Mouse (Mus musculus): Measurements from ENCODE around the gene Nuak1.
"Not testable (repeated sequence)": the region's sequence is repeated elsewhere in the genome, so short reads cannot be mapped to it uniquely, and the experiment has no call there.

The Nuak1 gene

DNA sequence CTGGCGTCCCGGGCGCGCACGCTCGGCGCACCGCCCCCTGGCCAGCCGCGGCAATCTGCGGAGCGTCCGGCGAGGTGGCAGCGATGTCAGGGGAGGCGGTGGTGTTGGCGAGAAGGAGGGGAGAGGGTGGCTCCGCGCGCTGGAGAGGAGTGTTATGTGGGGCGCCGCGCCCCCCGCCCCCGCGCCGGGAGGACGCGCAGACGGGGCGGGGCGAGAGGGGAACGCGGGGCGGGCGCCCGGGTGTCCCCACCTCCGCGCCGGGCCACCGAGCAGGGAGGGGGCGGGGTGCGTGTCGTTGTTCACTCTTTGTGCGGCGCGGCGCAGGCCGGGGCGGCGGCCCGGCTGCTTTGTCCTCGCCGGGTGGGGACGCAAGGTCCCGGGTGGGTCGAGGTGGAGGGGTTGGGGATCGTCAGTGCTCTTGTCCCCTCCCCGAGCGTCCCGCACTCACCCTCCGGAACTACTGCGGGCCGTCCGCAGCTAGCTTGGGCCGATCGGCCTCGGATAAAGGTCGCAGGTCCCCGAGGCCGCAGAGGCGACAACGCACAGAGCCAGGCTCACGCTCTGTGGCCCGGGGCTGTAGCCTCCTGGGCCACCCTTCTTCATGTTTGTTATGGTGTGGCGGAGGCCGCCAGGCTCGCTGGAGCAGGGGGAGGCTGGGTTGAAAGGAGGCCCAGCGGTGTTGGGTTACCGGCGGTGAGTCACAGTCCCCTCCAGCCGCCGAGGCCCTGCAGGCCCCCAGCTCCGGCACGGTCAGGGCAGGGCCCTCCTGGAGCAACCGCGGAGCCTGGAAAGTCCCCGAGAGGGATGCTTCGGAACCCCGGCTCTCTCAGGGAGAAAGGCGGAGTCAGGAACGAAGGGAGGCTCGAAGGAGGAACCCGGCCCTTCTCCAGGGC, at the start of gene Nuak1:
Gene Nuak1, minus strand, starts transcription at position 57 of the 893 bp plus-strand sequence.
- in situ Hi-C loops (cut with MboI, MseI) = loop anchor here (10.0 kb wide), 1 partner anchor 716 kb away; the partner anchor contains the start of gene 1500009L16Rik

DNA sequence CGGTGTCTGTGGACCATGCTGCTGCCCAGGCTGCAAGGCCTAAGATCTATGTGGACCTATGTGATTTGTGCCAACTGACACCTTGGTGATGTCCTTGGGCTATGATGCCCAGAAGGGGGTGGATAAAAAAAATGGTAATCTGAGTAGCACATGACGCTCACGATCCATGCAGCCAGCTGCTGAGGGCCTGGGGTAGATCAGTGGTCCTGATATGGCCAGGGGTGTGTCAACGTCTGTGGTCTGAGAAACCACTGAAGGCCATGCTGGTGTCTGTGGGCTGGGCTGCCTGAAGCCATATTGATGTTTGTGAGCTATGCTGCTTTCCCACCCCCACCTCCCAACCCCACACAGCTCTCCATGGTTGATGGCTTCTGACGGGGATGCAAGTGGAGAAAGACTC, 49.7 kb upstream of the Nuak1 start:
- in situ Hi-C loops (cut with MboI, MseI) = no loop called here

DNA sequence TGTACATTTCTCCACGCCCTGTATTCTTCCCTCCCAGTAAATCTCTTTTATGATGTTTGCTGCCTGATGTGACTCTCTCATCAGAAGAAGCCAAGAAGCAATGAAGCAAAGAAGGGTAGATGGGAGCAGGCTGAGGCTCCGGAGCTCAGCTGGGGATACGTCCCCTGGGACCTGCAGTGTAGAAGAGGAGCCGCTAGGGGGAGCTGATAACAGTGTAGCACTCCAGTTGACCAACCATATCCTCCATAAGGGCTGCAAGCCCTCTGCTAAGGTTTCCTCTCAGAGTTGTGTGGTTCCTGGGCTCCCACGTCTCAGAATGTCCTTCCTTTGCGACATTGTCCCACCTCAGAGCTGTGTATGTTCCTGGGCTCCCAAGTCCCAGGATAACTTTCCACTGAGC, 47.9 kb upstream of the Nuak1 start:
- in situ Hi-C loops (cut with MboI, MseI) = no loop called here

DNA sequence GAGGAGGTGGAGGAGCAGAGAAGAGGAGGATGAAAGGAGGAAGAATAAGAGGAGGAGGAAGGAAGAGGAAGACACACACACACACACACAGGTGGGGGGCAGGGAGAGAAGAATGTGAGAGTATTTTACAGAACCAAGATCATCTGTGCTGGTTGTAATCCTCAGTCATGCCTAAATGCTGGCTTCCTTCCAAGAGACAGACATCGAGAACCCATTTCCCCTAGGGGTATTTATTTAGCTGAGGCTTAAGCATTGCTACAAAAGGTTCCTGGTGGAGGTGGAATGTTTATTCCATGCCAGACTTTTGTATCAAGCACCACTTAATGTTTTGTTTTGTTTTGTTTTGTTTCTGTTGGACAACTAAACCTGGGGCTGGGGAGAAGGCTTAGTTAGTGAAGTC, 44.3 kb upstream of the Nuak1 start:
- in situ Hi-C loops (cut with MboI, MseI) = no loop called here

DNA sequence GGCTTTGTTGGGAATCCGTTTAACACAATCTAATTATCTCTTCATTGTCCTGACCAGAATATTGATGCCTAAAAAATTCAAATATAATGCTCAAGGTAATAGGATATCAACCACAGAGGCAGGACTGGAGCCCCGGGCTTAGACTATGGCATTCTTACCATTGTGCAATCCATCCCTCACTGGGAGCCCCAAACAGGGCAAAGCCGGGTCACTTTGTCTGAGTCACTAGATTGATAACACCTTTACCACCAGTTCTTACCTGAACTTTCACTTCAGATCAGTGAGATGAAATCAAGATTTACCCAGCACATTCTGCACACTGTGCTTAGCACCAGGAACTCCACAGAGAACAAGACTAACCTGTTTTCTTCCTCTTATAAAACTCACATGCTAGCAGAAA, 43.2 kb upstream of the Nuak1 start:
- in situ Hi-C loops (cut with MboI, MseI) = no loop called here

DNA sequence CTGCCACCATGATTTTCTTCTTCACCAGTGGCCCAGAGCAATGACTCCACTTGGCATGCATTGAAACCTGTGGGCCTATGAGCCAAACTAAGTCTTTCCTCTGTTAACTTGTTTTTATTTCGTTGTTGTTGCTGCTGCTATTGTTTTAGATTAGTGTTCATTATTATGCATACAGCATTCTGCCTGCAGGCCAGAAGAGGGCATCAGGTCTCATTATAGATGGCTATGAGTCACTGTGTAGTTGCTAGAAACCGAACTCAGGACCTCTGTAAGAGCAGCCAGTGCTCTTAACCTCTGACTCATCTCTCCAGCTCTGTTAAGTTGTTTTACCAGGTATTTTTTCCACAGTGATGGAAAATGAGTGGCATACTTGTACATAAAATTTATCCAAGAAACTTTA, 42.7 kb upstream of the Nuak1 start:
- in situ Hi-C loops (cut with MboI, MseI) = no loop called here

DNA sequence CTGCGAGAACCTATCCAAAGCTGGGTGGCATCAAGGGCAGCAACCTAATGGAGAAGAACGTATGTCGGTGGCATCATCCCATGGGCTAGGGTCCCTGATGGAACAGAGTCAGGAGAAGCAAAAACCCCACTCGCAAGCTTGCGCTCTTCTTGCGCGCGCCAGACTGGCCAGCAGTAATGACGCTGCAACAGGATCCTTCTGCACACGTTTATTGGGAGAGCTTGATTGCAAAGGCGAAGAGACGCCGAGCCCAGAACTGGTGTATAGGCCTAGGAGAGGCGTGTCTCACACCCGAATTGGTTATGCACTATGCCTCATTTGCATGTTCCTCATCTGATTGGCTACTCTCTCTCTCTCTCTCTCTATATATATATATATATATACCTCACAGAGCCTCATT, 42.0 kb upstream of the Nuak1 start:
- in situ Hi-C loops (cut with MboI, MseI) = not testable (repeated sequence)

DNA sequence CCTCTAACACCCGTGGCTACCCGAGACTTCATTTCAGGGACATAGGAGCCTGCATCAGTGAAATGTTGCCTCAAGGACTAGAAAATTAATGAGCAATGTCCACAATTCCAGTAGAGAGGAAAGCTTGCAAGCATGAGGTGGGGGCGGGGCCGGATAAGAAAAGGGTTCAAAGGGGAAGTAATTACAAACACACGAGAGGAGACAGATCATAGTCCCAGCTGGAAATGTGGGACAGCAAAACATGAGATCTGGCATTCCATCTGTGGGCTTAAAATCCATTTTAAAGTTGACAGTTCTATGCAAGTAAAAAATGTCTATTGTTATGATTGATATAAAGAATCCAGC, 40.9 kb upstream of the Nuak1 start:
- in situ Hi-C loops (cut with MboI, MseI) = no loop called here

DNA sequence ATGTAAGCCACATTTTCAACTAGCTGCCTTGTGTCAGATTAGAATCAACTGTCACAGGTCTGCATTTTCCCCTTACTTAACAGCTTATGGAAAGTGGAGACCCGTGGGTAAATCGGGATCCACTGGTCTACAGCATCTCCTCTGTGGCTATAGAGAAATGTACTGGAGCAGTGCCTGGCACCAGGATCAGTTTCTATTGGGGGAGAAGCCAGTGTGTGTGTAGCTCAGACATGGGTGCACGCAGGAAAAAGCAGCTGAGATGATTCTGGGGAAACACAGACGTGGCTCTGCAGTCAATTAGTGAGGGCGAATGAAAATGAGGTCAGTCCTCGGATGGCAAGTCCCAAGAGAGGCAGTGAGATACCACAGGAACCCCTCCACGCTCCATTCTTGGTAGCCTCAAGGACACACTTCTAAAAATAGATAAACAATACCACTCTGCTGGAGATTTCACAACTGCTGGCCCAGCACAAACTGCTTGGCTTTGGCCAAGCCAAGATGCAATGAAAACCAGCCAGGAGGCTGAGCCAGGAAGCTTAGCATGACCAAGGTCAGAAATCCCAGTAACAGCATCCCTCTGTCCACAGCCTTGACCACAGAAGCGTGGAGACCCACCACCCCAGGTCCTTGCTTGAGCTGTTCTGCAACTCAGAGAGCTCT, 40.4 kb upstream of the Nuak1 start:
- in situ Hi-C loops (cut with MboI, MseI) = no loop called here

DNA sequence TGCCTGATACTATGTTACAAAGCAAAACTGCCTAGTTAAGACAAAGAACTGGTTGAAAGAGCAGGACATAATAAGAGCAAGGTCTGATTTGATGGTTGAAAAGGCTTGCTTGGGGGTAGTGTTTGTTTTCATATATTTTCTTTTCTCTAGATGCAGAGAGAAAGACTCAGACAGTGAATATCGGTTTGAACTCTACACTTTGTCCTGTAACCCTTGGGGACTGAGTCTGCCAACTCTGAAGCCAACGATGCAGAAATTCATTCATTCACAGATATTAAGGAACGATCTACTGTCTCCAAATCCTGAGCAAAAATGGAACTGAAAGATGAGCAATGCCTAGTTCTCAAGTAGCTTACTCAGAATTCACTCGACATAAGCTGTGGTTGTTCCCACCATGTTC, 39.7 kb upstream of the Nuak1 start:
- in situ Hi-C loops (cut with MboI, MseI) = no loop called here

DNA sequence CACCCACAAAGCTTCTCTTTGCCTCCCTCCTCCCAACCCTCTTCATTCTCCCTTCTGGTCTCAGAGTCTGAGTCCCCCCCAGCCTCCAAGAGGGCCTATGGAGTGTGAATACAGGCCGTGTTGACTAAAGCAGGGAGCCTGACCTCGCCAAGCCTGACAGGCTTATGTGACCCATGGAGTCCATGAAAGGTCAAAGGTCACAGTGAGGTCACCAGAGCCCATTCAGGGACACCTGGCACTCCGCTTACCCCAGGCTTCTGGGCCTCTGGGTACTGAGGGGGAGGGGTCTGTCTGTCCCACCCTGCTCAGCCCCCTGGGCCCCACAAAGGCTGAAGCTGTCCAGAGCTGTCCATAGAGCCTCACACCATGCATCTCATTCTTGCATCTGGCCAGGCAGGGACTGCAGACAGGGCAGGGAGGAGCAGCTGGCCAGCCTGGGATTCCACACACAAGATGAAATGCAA, 37.2 kb upstream of the Nuak1 start:
- in situ Hi-C loops (cut with MboI, MseI) = no loop called here

DNA sequence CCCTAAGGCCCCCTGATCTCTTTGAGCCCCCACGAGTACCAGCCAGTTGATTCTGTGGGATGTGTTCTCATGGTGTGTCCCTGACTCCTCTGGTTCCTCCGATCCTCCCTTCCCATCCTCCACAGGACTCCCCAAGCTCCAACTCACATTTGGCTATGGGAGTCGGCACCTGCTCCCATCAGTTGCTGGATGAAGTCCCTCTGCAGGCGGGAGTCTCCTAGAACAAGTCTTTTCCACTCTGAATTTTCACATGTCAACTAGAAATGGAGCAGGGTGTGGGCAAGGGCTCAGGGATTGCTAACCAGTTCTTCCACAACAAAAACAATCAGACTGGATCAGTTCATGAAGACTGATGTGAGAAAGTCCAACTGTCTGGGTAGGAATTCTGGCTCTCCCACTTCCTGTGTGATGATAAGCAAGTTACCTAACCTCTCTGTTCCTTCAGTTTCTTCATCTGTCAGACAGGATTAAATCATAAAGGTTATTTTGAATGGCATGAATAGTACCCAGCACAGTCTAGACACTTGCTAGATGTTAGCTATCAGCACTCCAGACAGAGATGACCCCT, 36.7 kb upstream of the Nuak1 start:
- in situ Hi-C loops (cut with MboI, MseI) = no loop called here

DNA sequence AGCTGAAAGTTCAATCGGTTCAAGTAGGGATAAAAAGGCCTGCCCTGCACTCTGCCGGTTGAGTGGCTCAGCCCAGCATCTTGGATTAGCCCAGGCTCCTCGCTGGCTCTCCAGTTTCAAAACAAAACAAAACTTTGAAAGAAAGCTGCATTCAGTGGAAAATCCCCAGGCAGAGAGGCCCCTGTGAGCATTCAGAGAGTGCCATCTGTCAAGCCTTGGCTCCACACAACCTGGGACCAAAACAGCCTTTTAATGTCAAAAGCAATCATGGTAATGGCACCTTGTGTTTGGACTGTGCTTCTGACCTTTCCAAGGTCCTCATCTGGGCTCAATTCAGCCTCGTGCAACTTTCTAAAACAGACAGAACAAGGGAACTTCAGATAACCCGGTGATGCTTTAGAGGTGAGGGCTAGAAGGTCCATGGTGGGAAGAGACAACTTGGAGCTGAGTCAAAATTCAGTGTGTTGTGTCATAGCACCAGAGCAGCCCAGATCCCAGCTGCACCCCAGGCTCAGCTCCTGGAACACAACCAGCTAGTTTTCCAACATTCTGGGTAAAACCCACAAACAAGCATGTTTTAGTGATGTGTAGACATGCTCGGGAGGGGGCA, 27.3 kb upstream of the Nuak1 start:
- in situ Hi-C loops (cut with MboI, MseI) = no loop called here

DNA sequence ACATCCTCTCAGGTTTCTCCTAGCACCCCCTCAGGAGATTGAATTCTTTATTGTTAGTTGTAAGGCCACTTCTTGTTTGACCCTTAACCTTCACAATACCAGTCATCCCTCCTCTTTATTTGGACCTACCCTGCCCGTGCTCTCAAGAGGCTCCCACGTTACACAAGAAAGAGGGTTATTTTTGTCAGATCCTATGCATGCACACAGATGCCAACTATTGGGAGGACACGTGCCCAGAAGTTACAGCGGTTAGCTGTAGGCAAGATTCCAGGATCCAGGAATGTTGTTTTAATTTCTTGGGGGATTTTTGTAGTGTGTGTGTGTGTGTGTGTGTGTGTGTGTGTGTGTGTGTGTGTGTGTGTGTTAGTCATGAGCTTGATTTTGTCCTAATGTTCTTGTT, 25.1 kb upstream of the Nuak1 start:
- in situ Hi-C loops (cut with MboI, MseI) = no loop called here

DNA sequence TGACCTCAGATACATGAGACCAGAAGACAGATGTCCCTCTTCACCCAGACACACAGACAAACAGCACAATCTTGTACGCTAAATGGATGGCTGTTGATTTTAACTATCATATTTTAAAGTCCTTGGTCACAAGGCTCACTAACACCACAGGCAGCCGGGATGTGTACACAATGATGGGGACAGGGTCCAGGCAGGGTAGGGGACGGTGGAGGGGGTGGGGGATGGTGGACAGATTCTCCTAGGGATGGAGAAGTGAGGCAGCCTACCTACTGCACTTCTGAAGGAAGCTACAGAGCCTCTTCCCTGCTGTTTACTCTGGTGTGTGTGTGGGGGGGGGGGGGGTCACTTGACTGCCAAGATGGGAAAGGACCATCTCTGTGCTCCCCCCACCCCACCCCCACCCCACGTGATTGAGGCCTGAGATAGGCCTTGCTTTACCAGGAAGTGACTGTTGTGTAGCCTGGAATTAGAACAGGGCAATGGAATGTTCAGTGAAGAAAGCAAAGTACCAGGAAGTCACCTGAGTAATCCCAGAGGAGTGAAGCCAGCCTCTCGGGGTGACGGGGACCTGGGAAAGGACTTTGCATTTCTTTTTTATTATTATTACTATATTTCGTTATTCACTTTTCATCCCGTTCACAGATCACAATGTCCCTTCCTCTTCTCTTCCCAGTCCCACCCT, 20.2 kb upstream of the Nuak1 start:
- in situ Hi-C loops (cut with MboI, MseI) = no loop called here

DNA sequence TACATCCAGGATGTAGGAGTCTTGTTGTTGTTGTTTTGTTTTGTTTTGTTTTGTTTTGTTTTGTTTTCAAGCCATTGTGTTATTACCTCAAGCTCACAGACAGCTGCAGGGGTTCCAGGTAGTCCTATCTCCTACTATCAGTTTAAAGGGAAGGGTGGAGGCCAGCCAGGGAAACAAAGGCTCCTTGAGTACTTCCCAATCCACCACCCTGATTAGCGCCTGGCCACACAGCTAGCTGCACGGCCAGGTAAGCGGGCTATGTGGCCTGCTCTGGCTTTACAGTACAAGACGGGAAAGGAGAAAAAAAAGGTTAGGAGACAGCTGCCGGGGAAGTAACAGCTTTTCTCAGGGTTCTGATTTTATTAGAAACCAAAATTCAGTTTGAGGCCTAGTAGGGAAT, 17.7 kb upstream of the Nuak1 start:
- in situ Hi-C loops (cut with MboI, MseI) = no loop called here

DNA sequence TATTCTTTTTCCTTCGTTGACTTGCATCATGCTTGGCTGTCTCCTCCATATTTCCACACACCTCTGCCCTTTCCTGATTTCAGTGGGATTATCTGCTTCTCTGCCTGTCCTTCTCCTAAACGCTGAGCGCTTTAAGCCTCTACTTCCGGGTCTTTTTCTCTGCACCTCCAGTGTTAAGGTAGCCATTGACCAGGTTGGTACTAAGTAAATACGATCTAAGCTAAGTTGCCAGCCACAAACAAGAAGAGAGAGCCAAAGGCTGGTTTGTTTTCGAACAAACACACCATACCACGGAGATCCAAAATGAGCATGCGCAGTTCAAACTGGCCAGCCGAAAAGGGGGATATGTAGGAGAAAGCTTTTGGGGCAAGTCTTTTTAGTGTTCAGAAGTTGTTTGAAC, 17.1 kb upstream of the Nuak1 start:
- in situ Hi-C loops (cut with MboI, MseI) = no loop called here

DNA sequence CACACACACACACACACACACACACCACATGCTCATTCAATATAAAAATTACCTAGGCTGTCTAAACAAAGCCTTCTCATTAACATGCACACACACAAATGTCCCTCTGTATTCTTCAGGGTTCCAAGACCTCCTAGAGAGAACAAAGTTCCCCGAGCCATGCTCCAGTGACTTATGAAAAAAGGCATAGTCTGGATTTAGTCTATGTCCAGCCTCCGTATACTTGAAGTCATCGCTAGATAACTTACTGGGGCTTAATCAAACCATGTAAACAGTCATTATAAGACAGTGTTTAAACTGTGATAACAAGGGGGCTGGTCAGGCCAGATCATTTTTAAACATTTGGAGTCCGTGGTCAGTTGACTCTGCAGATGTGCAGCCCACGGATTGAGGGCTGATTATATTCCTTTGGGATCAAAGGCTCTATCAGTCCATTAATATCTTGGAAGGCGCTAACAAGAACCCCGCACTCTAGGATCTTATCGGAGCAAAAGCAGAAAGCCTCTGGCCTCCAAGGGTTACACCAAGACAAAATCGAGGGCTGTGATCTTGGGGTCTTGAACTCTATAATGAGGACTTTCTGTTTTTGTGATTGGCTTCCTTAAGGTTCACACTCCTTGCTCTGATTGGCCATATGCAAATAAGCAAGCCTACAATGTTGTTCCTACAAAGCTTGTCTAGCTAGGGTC, 16.4 kb upstream of the Nuak1 start:
- in situ Hi-C loops (cut with MboI, MseI) = no loop called here

DNA sequence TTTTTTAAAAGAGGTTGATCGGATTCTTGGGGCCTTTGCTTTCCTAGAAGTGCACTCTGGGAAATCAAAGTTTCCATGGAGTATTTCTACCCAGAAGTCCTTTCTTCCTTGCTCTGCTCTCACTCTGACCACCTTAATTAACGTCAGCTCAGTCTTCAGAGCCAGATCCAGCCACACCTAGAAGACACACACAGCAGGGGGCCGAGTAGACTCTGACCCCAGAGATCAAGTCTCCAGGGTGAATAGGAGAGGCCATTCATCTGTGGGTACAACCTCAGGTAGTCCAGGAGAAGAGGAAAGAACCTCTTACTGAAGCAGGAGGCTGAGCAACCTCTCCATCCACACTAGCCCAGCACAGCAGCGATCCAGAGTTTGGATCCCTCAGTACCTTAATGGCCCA, 11.5 kb upstream of the Nuak1 start:
- in situ Hi-C loops (cut with MboI, MseI) = loop anchor here (5.0 kb wide), 1 partner anchor 635 kb away; no protein-coding TSS in a partner anchor

DNA sequence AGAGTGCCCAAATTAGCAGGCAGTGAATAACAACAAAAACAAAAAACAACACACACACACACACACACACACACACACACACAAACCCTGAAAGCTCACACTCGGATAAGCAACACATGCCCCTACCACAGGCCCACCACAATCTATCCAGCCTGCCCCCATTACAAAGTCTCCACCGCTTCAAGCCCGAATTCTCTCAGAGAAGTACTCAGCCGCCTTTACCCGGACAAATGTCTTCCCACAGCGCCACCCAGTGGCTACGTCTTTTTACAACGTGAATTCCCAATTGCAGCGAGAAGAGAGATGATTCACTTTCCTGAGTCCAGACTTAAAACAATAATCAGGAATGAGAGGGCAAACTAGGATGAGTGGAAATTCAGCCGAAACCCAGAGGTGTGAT, 10.3 kb upstream of the Nuak1 start:
- in situ Hi-C loops (cut with MboI, MseI) = loop anchor here (5.0 kb wide), 1 partner anchor 633 kb away; no protein-coding TSS in a partner anchor

DNA sequence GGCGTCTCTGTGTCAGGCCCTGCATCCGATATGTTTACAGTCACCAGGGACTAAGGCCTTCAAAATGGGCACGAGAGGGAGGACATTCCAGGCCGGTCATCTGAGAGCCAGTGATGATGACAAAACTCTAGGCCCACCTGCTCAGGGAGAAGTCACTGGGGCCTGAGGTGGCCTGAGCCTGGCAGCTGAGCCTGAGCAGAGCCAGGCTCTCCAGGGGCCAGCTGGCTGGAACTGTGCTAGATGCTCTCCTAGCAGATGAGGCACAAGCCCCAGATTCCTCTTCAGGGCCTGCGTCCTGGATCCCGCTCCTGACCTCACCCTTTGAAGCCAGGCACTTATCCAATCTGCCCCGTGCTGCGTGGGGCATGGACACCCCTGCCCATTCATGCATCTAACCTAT, 9.3 kb upstream of the Nuak1 start:
- in situ Hi-C loops (cut with MboI, MseI) = loop anchor here (5.0 to 10.0 kb wide), 2 partner anchors 632 to 725 kb away; partner anchors contain the start of gene 1500009L16Rik
